Mouse (Mus musculus): ENCODE measurements around the gene Accs.

Gene Accs

DNA sequence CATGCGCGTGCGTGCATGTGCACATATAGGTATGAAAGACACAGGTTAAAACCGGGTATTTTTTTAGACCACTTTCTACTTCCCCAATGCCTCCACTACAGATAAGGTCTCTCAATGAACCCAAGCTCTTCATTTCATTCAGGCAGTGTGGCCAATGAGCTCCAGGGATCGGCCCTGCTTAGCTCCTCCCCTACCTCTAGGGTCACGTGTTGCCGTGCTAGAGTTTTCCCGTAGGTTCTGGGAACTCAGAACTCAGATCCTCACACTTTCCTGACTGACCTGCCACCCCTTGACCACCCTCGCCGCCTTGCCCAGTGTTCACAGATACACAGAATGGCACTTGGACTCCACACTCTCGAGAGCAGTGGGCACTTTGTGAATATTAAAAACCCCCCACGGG lies 9.1 kb upstream of the Accs start:
- no peak for DNase-seq (ENCODE audit: low read depth, low spot score)

DNA sequence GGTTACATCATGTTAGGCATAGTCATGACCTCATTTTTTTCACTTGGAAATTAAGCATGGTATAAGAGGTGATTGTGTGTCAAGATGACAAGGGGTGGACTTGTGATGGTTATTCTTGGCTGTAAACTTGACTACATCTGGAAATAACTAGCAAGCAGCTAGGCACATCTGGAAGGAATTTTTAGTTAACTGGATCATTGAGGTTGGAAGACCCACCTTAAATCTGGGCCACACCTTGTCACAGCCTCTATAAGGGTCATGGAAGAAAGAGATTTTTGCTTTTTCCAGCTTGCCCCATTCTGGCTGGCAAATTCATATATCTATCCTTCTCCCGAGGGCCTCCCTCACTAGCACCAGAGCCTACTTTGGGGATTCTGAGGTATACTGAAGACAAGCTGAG lies 1.6 kb upstream of the Accs start:
- DNase-seq (ENCODE audit: low read depth, low spot score) = no peak

GRCm38 (mm10) chr2:93850317-93850944 lies 688 bp upstream of the Accs start:
- peak; percentile 22 for DNase-seq (ENCODE audit: low read depth, low spot score)

DNA sequence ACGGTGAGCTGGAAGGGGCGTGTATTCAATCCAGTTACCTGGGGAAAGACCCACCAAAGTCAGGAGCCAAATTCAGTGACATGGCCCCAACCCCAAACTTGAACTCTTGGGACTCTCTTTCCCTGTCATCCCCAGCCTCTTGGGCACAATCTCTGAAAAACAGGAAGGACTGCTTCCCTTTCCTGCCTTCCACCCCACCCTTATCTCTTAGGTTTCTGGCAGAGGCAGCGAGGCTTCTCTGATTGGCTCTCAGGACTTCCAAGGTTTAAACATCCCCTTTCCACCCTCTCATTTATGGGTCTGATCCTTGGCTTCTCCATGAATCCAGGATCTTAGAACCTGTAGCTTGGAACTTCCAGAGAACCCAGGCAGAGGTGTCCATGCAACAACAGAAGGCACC lies 8.4 kb downstream of the Accs start:
- DNase-seq (ENCODE audit: low read depth, low spot score) = no peak

DNA sequence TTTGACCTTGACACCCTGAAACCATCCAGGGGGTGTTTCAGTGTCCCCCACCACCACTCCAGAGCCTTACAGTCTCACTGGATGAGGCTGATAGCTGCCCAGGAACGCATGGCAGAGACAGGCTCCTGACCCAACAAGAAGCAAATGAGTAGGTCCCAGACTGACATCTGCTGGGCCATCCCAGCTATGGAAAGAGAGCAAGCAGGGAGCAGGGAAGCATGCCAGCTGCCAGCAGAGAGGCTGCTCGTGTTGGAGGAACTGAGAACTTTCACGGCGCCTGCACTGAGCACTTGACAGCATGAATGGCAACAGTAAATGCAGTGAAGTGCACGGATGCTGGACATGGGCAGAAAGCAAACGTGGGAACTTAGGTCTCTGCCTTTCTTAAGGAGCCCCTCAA lies 9.6 kb downstream of the Accs start:
- no peak for DNase-seq (ENCODE audit: low read depth, low spot score)

- no peak for DNase-seq (ENCODE audit: low read depth, low spot score)
These were observed 10.8 kb downstream of the Accs start for GRCm38 (mm10) chr2:93838931-93839330.

- DNase-seq (ENCODE audit: low read depth, low spot score) = no peak
These were observed 13.4 kb downstream of the Accs start for GRCm38 (mm10) chr2:93836232-93836785.

GRCm38 (mm10) chr2:93835596-93835995 lies 14.1 kb downstream of the Accs start:
- DNase-seq (ENCODE audit: low read depth, low spot score) = no peak

GRCm38 (mm10) chr2:93823519-93823918 lies 26.2 kb downstream of the Accs start:
- peak; percentile 90 for DNase-seq (ENCODE audit: low read depth, low spot score)

DNA sequence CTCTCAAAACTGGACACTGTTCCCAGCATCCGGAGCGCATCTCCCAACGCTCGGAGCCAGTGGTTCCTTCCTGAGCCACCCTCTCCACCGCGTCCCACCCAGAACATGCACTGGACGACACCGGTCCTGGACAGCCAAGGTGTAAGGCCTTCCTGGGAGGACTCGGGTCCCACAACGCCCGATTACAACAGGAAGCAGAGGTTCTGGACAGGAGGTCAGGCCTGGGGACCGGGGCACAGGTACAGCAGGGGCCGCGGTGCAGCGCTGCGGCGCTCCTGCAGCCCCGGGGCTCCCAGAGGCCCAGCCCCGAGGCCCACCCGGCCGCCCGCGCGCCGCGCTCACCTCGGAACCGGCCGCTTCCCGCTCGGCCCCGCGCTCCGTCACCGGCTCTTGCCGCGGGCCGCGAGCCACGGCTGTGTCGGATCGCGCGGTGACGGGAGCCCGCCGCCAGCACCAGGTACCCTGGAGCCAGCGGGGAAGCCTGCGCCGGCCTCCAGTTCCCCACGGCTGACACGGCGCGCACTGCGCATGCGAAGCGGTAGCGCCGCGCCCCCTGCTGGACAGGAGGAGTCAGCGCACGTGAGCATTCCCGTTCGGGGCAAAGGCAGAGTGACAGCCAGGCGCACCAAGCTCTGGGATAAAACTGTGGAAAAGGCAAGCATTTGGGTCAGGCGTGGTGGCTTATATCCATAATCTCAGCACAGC lies 27.5 kb downstream of the Accs start, which contains the start of gene Ext2:
Ext2 (minus strand) TSS at position 524 of the 705 bp plus-strand sequence.
- peak; percentile 87 for DNase-seq (ENCODE audit: low read depth, low spot score)

GRCm38 (mm10) chr2:93817791-93818190 lies 32.0 kb downstream of the Accs start:
- no peak for DNase-seq (ENCODE audit: low read depth, low spot score)

GRCm38 (mm10) chr2:93813343-93813742 lies 36.4 kb downstream of the Accs start:
- DNase-seq (ENCODE audit: low read depth, low spot score) = no peak

GRCm38 (mm10) chr2:93811812-93812211 lies 37.9 kb downstream of the Accs start:
- DNase-seq (ENCODE audit: low read depth, low spot score) = peak; percentile 68

DNA sequence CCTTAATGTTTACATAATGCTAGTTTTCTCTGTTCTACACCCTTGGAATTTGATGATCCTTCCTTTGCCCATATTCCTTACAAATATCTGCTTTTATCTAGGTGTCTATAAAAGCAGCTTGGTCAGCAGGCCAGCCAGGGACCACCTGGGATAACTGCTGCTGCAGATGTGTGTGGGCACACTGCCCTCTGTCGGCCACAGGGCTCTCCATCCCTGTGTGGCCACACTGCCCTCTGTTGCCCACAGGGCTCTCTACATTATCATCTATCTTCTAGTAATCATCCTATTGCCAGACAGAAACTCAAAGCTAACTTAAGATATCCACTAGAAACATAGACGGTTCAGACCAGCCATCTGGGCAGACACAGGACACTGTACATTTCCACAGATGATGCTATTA lies 39.8 kb downstream of the Accs start:
- DNase-seq (ENCODE audit: low read depth, low spot score) = peak; percentile 57

DNA sequence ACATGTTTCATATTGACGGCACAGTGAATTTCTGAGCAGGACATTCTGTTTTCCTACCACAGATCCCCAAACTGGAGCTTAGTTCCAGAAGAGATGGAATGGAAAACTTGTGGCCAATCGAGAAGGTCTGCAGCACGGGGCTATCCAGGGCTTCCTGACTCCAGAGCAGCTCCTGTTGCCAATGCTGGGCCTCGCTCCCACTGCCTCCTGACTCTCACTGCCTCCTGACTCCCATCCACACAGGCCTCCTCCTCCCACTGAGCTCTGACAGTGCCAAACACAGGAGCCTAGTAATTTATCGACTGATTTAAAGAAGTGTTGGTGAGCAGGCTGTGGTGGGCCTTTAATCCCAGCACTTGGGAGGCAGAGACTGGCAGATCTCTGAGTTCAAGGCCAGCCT lies 41.7 kb downstream of the Accs start:
- DNase-seq (ENCODE audit: low read depth, low spot score) = no peak

DNA sequence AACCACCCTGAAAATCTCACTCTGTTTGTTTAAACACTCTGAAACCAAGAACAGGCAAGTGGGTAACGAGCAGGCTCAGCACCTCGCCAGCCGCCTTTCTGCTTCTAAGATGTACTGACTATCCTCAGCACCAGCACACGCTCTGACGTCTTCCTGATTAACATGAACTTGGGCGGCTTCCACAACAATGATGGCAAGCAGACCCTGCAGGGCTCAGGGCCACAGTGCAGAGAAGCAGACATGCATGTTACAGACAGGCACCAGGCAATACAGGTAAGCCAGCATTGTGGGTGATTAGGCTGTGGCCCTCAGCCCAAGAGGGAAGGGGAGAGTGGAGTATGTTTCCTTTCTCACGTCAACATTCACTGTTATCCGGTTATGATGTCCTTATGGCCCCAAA lies 42.3 kb downstream of the Accs start:
- no peak for DNase-seq (ENCODE audit: low read depth, low spot score)

DNA sequence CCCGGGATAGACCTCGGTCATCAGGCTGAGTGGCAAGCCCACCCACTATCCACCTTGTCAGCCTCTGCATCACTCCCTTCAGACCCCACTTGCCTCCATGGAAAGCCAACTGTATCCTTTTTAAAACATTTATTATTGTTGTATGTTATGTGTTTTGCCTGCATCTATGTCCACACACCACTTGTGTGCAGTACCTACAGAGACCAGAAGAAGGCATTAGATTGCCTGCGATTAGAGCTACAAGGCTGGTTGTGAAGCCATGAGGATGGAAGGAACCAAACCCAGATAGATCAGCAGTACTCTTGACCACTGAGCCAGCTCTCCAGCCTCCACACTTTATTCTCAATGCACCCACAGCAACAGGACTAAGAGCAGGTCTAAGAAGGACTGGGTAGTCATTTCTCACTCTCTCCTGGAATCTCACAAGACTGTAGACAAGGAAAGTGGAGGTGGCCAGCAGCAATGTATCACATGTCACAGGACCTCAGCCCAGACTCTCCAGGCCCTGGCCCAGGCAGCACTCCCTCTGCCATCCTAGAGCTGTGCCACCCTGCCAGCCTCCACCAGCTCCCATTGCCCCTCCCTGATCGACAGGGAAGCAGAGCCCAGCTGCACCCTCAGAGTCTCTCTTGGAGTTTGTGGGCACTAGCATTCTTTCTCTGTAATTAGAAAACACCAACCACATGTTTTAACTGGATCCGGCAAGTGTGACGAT lies 43.1 kb downstream of the Accs start:
- no peak for DNase-seq (ENCODE audit: low read depth, low spot score)

DNA sequence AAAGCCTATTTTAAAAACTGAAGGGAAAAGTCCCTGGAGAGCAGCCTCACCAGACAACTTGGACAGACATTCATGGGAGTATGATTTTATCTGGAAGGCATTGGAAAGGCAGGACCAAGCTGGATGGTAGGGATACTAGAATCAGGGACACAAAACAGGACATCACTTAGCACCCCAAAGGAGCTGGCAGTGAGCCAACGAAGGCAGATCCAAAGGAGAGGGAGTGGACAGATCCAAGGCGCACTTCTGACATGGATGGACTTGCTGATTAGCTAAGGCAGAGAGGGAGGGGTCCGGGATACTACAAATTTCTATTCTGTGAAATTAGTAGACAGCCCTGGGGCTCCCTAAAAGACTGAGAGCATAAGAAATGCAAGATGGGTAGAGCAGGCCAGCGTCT lies 44.2 kb downstream of the Accs start:
- DNase-seq (ENCODE audit: low read depth, low spot score) = no peak

- DNase-seq (ENCODE audit: low read depth, low spot score) = no peak
These were observed 44.7 kb downstream of the Accs start for GRCm38 (mm10) chr2:93805066-93805465.

DNA sequence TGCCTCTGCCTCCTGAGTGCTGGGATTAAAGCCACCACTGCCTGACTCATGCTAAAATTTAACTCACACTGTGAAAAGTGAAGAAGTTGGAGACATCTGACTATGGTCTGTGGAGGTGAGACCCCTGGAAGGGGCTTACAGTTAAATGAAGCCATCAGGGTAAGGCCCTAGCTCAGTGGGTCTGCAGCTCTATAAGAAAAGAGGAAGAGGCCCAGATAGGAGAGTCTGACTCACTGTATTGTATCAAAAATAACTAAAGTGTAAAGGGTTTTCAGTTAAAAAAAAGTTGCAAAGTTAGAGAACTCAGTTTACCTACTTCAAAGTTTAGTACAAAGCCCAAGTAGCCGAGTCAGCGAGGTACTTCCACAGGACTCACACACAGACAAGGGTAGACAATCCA lies 46.8 kb downstream of the Accs start:
- peak; percentile 59 for DNase-seq (ENCODE audit: low read depth, low spot score)

- no peak for DNase-seq (ENCODE audit: low read depth, low spot score)
These were observed 48.6 kb downstream of the Accs start for GRCm38 (mm10) chr2:93801097-93801496.

GRCm38 (mm10) chr2:93797162-93797795 lies 52.5 kb downstream of the Accs start:
- DNase-seq (ENCODE audit: low read depth, low spot score) = no peak
